Mouse (Mus musculus) embryo, embryonic 9.5 days (tissue): Measurements from ENCODE around the gene Rsu1.

ENCODE experiments used
- DNase-seq: peaks from one replicate; pipeline ENCODE4 v3.0.0-alpha.2; 2017; ENCODE audit errors: extremely low spot score

The Rsu1 gene

GRCm38 (mm10) chr2:13060426-13061170 lies 210.6 kb downstream of the Rsu1 start:
- DNase-seq = no peak

- DNase-seq = no peak
Observed at GRCm38 (mm10) chr2:13048649-13049048, 222.6 kb downstream of the Rsu1 start.

GRCm38 (mm10) chr2:13044555-13044954 lies 226.7 kb downstream of the Rsu1 start:
- DNase-seq = no peak

- DNase-seq = no peak
Observed at GRCm38 (mm10) chr2:13039785-13040184, 231.4 kb downstream of the Rsu1 start.

GRCm38 (mm10) chr2:13038772-13039171 lies 232.4 kb downstream of the Rsu1 start:
- no peak for DNase-seq
